Mouse (Mus musculus): ENCODE data around the gene Ier5. TPM values are rescaled to one million over a fixed set of nuclear protein-coding genes. Genes with fewer than 3 reads are reported as not detected.

Gene Ier5
- polyA plus RNA-seq, 1 experiment from 2014 or later: 10.4 TPM

DNA sequence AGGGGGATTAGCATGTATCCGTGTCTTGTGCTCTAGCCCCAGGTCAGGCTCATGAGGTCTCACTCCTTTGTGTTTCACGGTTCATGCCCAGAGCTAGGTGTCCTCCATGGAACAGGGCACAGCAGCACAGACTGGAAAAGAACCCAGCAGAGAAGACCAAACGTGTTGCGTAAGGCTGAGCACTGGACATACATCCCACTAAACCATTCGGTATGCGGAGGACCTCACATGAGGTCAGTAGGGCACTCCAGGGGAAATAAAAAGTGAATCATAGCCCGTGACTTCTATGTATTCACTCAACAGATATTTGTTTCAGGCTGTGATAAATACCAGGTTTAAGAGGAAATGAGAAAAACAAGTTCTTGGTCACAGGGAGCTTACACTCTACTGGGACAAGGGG lies 23.6 kb downstream of the Ier5 start:
- ATAC-seq (ENCODE audit: insufficient number of reproducible peaks, insufficient read depth, low FRiP score, low read depth): no peak
- no peaks in the 10 kb centered on the region for H3K36me3 ChIP-seq (ENCODE audit: control insufficient read depth, insufficient read depth, low read length)

DNA sequence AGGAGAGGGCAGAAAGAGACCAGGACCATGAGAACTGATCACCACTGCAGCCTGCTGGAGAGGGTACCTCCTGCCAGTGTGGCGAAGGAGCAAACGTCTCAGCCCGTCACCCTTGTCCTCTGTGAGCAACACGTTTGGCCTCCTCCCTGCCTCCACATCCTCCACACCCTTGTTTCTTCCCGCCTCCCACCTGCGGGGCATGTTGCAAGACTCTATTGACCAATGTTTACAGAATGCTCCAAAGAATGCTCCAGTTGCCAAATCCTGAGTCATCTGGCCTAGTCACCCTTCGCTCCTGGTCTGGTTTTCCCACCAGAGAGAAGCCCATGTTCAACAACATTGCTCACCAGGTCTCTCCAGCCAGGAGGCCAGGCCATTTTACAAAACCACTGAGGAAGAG lies 24.6 kb downstream of the Ier5 start:
- Histone ChIP-seq H3K4me1 (ENCODE audit: control insufficient read depth in 2 of 2, insufficient read depth in 2 of 2, low read length in 2 of 2) (peaks cover 3 to 16% of the 10 kb centered on the region in 2 experiments), H3K27ac (replicated peaks in 1 of 2; ENCODE audit: control insufficient read depth in 1 of 2, insufficient read depth in 1 of 2, low read depth in 2 of 2, low read length in 2 of 2) (no peak overlapping the region), H3K27me3 (ENCODE audit: control insufficient read depth, insufficient read depth, low read length) (no peaks in the 10 kb centered on the region), H3K4me3 (ENCODE audit: control insufficient read depth in 1 of 2, insufficient read depth in 1 of 2, low read depth in 1 of 2, low read length in 2 of 2) (no peak overlapping the region), H3K36me3 (ENCODE audit: control insufficient read depth, insufficient read depth, low read length) (no peaks in the 10 kb centered on the region), H3K9me3 (ENCODE audit: control insufficient read depth, low read length) (no peaks in the 10 kb centered on the region), H3K4me2 (ENCODE audit: low read length) (no peak overlapping the region), H3K9ac (ENCODE audit: low read length) (no peak overlapping the region)
- WGBS: 77% methylated on average over 7 of the region's 7 CpGs
- ATAC-seq (ENCODE audit: insufficient number of reproducible peaks, insufficient read depth, low FRiP score, low read depth): no peak

More for the DNA sequence above, 23.6 kb downstream of the Ier5 start:
- no peak overlapping the region for H3K4me2 ChIP-seq (ENCODE audit: low read length)
- H3K4me3 ChIP-seq (ENCODE audit: control insufficient read depth in 1 of 2, insufficient read depth in 1 of 2, low read depth in 1 of 2, low read length in 2 of 2): no peak overlapping the region
- no peaks in the 10 kb centered on the region for H3K27me3 ChIP-seq (ENCODE audit: control insufficient read depth, insufficient read depth, low read length)
- no peaks in the 10 kb centered on the region for H3K9me3 ChIP-seq (ENCODE audit: control insufficient read depth, low read length)
- no peak overlapping the region for H3K9ac ChIP-seq (ENCODE audit: low read length)
- H3K4me1 ChIP-seq (ENCODE audit: control insufficient read depth in 2 of 2, insufficient read depth in 2 of 2, low read length in 2 of 2): peaks cover 3 to 13% of the 10 kb centered on the region in 2 experiments; a peak in 3 of 4 replicates
- H3K27ac ChIP-seq (replicated peaks in 1 of 2; ENCODE audit: control insufficient read depth in 1 of 2, insufficient read depth in 1 of 2, low read depth in 2 of 2, low read length in 2 of 2): no peak overlapping the region
- 87% methylated on average over 7 of the region's 7 CpGs for WGBS

DNA sequence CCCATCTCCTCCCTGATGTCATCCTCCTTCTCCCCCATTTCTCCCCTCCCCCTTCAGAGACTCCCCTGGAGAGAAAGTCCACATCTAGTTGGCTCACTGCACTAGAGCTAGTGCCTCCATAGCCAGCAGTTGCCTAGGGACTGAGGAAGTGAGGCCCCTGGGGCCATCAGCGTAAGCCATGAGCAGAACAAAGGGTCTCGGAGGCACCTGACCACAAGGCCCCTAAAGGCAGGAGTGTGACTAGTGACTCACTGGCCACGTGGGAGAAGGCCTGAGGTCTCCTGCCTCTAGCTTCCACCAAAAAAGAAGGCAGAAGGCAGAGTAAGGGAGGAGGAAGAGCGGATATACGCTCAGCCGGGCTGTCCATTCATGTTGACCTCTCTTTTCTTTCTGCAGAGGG lies 25.5 kb downstream of the Ier5 start:
- no peak overlapping the region for H3K4me2 ChIP-seq (ENCODE audit: low read length)
- no peak overlapping the region for H3K27ac ChIP-seq (replicated peaks in 1 of 2; ENCODE audit: control insufficient read depth in 1 of 2, insufficient read depth in 1 of 2, low read depth in 2 of 2, low read length in 2 of 2)
- H3K4me3 ChIP-seq (ENCODE audit: control insufficient read depth in 1 of 2, insufficient read depth in 1 of 2, low read depth in 1 of 2, low read length in 2 of 2): no peak overlapping the region
- H3K36me3 ChIP-seq (ENCODE audit: control insufficient read depth, insufficient read depth, low read length): no peaks in the 10 kb centered on the region
- no peak overlapping the region for H3K9ac ChIP-seq (ENCODE audit: low read length)
- H3K27me3 ChIP-seq (ENCODE audit: control insufficient read depth, insufficient read depth, low read length): no peaks in the 10 kb centered on the region
- no peaks in the 10 kb centered on the region for H3K9me3 ChIP-seq (ENCODE audit: control insufficient read depth, low read length)
- no peak for ATAC-seq (ENCODE audit: insufficient number of reproducible peaks, insufficient read depth, low FRiP score, low read depth)
- WGBS: 76% methylated on average over 6 of the region's 6 CpGs
- H3K4me1 ChIP-seq (ENCODE audit: control insufficient read depth in 2 of 2, insufficient read depth in 2 of 2, low read length in 2 of 2): peaks cover 6 to 19% of the 10 kb centered on the region in 2 experiments

DNA sequence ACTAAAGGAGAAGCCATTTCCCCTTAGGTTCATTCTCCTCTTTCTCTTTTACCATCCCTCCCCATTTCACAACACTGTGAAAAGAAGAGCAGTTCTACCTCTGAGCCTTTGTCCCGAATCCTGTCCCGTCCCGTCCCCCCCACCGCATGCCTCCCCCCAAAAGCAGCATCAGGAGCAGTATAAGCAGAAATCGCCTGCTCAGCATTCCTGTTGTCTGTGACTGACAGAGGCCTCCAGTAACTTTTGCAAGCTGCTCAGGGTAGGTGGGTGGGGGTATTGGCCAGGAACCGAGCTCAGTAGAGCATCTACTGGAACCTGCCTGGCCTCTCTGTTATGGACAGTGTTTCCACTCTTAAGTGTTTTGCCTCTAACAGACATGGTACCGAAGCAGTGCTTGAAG lies 26.3 kb downstream of the Ier5 start:
- WGBS: 31% methylated on average over 7 of the region's 7 CpGs
- Histone ChIP-seq H3K9ac (ENCODE audit: low read length) (no peak overlapping the region), H3K27ac (replicated peaks in 1 of 2; ENCODE audit: control insufficient read depth in 1 of 2, insufficient read depth in 1 of 2, low read depth in 2 of 2, low read length in 2 of 2) (no peak overlapping the region), H3K4me2 (ENCODE audit: low read length) (no peak overlapping the region), H3K36me3 (ENCODE audit: control insufficient read depth, insufficient read depth, low read length) (no peaks in the 10 kb centered on the region), H3K9me3 (ENCODE audit: control insufficient read depth, low read length) (no peaks in the 10 kb centered on the region), H3K4me3 (ENCODE audit: control insufficient read depth in 1 of 2, insufficient read depth in 1 of 2, low read depth in 1 of 2, low read length in 2 of 2) (no peak overlapping the region), H3K27me3 (ENCODE audit: control insufficient read depth, insufficient read depth, low read length) (no peaks in the 10 kb centered on the region), H3K4me1 (ENCODE audit: control insufficient read depth in 2 of 2, insufficient read depth in 2 of 2, low read length in 2 of 2) (peaks cover 6 to 19% of the 10 kb centered on the region in 2 experiments)
- ATAC-seq (ENCODE audit: insufficient number of reproducible peaks, insufficient read depth, low FRiP score, low read depth): no peak

DNA sequence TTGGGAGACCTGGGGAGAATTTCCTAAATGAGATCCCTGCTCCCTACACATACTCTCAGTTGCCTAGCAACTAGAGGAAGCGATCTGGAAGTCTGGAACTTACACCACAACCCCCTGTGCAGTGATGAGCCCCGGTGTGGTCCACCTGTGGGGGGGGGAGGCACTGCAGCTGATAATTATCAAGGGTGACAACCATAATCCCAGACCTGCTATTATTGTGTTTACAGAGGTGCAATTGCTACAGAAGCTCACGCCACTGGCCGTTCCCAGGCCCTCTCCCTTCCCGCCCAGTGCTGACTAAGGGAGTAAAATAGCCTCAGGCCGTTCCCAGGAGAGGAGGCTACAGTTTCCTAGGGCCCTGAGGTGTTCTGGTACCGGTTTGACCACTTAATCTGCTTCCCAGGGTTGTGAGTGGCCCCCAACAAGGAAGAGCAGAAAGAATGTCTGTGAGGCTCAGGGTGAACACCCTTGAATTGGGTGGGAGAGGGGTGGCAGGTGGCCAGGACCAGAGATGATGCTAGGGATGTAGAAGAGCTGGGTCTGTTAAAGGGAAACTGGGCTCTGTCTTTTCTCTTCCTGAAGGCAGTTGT lies 28.1 kb downstream of the Ier5 start:
- Histone ChIP-seq H3K36me3 (ENCODE audit: control insufficient read depth, insufficient read depth, low read length) (no peaks in the 10 kb centered on the region), H3K4me2 (ENCODE audit: low read length) (no peak overlapping the region), H3K27ac (replicated peaks in 1 of 2; ENCODE audit: control insufficient read depth in 1 of 2, insufficient read depth in 1 of 2, low read depth in 2 of 2, low read length in 2 of 2) (no peak overlapping the region), H3K4me1 (ENCODE audit: control insufficient read depth in 2 of 2, insufficient read depth in 2 of 2, low read length in 2 of 2) (peaks cover 6 to 19% of the 10 kb centered on the region in 2 experiments), H3K9me3 (ENCODE audit: control insufficient read depth, low read length) (no peaks in the 10 kb centered on the region), H3K4me3 (ENCODE audit: control insufficient read depth in 1 of 2, insufficient read depth in 1 of 2, low read depth in 1 of 2, low read length in 2 of 2) (no peak overlapping the region), H3K27me3 (ENCODE audit: control insufficient read depth, insufficient read depth, low read length) (no peaks in the 10 kb centered on the region), H3K9ac (ENCODE audit: low read length) (no peak overlapping the region)
- 52% methylated on average over 7 of the region's 7 CpGs for WGBS
- no peak for ATAC-seq (ENCODE audit: insufficient number of reproducible peaks, insufficient read depth, low FRiP score, low read depth)

DNA sequence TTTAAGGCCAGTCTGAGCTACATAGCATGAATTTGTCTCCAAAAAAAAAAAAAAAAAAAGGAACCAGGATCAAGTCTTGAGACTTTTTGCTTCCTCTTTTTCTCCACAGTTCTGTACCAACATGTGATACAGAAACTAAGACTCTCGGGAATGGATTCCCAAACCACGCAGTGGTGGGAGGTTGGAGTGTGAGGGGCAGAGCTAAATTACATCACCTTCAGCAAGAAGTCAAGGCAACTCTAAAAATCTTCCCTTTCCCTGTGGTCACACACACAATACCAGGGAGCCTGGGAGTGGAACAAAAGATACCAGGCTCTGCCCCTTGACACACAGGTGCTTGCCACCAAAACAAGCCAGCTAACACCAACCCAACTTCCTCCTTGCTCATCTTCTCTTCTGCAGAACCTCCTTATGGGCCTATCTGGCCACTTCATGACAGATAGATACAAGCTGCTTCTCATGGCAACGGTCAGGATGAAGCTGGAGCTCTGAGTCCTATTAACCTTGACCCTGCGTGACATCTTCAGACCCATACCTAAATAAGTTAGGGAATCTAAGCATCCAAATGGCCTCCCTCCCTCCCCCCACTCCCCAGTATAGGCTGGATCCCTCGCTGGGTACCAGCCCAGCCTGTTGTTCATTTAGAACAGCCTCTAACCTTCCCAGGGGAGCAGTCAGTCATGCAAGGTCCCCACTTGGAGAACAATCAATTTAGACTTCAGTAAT lies 28.7 kb downstream of the Ier5 start:
- WGBS: 69% methylated on average over 5 of the region's 5 CpGs
- Histone ChIP-seq H3K4me1 (ENCODE audit: control insufficient read depth in 2 of 2, insufficient read depth in 2 of 2, low read length in 2 of 2) (peaks cover 6 to 19% of the 10 kb centered on the region in 2 experiments), H3K4me2 (ENCODE audit: low read length) (no peak overlapping the region), H3K27me3 (ENCODE audit: control insufficient read depth, insufficient read depth, low read length) (no peaks in the 10 kb centered on the region), H3K9ac (ENCODE audit: low read length) (no peak overlapping the region), H3K9me3 (ENCODE audit: control insufficient read depth, low read length) (no peaks in the 10 kb centered on the region), H3K27ac (replicated peaks in 1 of 2; ENCODE audit: control insufficient read depth in 1 of 2, insufficient read depth in 1 of 2, low read depth in 2 of 2, low read length in 2 of 2) (no peak overlapping the region), H3K36me3 (ENCODE audit: control insufficient read depth, insufficient read depth, low read length) (no peaks in the 10 kb centered on the region), H3K4me3 (ENCODE audit: control insufficient read depth in 1 of 2, insufficient read depth in 1 of 2, low read depth in 1 of 2, low read length in 2 of 2) (no peak overlapping the region)
- no peak for ATAC-seq (ENCODE audit: insufficient number of reproducible peaks, insufficient read depth, low FRiP score, low read depth)

DNA sequence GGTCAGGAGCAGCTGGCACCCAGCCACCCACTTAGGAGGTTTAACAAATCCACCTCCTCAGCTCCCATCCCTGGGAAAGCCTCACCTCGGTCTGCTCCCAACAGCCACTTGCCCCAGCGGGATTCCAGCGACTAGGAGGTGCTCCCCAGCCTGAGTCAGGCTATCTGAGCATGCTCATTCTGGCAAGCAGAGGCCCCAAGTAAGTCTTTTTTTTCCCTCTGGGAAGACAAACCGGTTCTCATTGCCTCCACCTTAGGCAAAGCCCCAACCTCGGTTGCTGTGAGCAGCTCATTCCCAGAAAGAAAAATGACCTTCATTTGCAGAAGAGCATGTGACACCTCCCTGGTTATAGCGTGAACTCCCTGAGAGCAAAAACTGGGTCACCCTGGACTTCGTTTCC lies 29.7 kb downstream of the Ier5 start:
- Histone ChIP-seq H3K4me3 (ENCODE audit: control insufficient read depth in 1 of 2, insufficient read depth in 1 of 2, low read depth in 1 of 2, low read length in 2 of 2) (no peak overlapping the region), H3K27me3 (ENCODE audit: control insufficient read depth, insufficient read depth, low read length) (no peaks in the 10 kb centered on the region), H3K4me2 (ENCODE audit: low read length) (no peak overlapping the region), H3K36me3 (ENCODE audit: control insufficient read depth, insufficient read depth, low read length) (no peaks in the 10 kb centered on the region), H3K9me3 (ENCODE audit: control insufficient read depth, low read length) (no peaks in the 10 kb centered on the region), H3K9ac (ENCODE audit: low read length) (no peak overlapping the region), H3K4me1 (ENCODE audit: control insufficient read depth in 2 of 2, insufficient read depth in 2 of 2, low read length in 2 of 2) (peaks cover 6 to 19% of the 10 kb centered on the region in 2 experiments), H3K27ac (replicated peaks in 1 of 2; ENCODE audit: control insufficient read depth in 1 of 2, insufficient read depth in 1 of 2, low read depth in 2 of 2, low read length in 2 of 2) (no peak overlapping the region)
- WGBS: 36% methylated on average over 7 of the region's 7 CpGs
- ATAC-seq (ENCODE audit: insufficient number of reproducible peaks, insufficient read depth, low FRiP score, low read depth): no peak
